Mouse (Mus musculus) lung, adult 2 months (tissue): ENCODE results near the gene Ankrd9.

ENCODE experiments used
- CTCF ChIP-seq: fragments of 200-500 bp; IDR thresholded peaks from 2 replicates; pipeline ENCODE4 v1.5.1; 2011; ENCODE audit warnings: mild to moderate bottlenecking, low read length, control low read depth; ENCODE audit not compliant: insufficient read depth
- POLR2A ChIP-seq: fragments of 200-500 bp; IDR thresholded peaks from 2 replicates; pipeline ENCODE4 v1.6.1; 2011; ENCODE audit warnings: low read depth, mild to moderate bottlenecking, control low read depth, low read length, borderline replicate concordance; ENCODE audit errors: extremely low read depth

DNA sequence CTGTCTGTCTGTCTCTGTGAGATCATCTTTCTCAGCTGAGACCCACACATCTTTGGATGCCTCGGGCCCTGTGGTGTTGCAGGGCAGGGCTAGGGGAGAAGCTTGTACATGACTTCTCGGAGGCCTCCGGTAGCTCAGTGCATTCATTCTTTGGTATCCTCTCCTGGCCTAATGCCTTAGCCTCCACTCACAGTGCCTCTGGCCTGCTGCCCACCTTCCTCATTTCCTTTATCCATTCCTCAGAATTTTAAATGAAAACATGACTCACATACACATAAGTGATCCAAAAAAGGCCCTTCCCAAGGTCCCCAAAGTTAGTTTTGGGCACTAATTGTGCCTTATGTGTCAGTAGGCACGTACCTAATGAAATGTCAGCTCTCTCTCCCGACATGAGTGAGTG, 41.3 kb downstream of the Ankrd9 start:
- no peak for TF ChIP-seq CTCF
- TF ChIP-seq POLR2A, result no peak
